Mouse (Mus musculus): ENCODE measurements at regions not wholly inside any gene's neighbourhood (a gene's known extent, or its start where the extent isn't known, plus 50 kb on each side); places are given as distances from the start of the nearest gene placed in this dataset.
"Not testable (repeated sequence)": the region's sequence is repeated elsewhere in the genome, so short reads cannot be mapped to it uniquely, and the experiment has no call there.

DNA sequence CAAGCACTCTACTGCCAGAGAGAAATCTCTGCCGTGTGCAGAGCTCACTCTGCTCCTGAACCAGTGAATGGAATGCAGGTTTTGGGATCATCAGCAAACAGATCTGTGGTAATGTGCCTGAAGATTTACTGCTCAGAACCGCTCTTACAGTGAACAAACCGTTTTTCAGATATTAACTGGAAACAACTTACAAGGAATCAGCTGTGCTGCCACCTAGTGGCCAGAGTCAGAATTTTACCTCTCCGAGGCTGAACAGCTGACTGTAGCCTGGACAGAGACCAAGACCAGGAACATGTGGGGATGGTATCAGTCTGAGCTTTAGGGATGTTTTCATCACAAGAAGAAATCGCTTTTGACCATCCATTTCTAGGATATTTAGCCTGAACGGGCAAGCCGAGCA lies 65.3 kb downstream of the Gm15023 start:
- not testable (repeated sequence) for DNase-seq (ENCODE audit: extremely low read depth, insufficient read length, low spot score)

DNA sequence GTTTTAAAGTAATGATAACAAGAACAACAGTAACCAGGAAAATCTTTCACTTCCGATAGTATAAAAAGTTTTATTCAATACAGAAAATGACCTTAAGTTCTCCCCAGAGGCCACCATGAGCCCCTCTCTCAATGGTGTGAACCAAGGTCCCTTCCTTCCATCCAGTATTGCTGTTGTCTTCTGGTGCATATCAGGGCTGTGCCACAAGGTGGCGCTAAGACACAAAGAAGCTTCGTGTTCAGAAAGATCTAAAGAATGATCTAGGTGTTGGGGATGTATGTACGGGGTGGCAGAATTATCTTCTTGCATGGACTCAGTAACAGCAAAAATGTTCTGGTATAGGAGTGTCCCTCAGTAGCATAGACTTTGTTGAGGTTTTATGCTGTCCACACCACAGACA lies 66.6 kb downstream of the Gm15023 start:
- DNase-seq (ENCODE audit: extremely low read depth, insufficient read length, low spot score) = not testable (repeated sequence)

DNA sequence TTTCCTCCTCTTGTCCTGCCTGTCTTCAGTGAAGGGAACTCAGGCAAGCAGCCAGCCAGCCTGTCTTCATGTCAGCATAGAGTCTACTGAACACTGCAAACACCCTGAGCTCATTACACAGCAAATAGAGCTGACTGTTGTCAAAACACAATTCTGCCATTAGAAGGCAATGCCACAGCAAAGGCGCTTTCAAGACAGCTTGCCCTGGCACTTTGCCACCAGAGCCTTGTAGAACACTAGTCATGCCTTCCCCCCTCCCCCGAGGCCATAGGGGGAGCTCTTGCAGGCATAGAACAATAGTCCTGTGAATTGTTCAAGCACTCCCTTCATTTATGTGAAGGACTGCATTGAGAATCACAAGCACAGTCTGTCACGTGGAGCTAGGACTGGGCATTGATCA lies 75.8 kb downstream of the Gm15023 start:
- DNase-seq (ENCODE audit: extremely low read depth, insufficient read length, low spot score) = no peak

DNA sequence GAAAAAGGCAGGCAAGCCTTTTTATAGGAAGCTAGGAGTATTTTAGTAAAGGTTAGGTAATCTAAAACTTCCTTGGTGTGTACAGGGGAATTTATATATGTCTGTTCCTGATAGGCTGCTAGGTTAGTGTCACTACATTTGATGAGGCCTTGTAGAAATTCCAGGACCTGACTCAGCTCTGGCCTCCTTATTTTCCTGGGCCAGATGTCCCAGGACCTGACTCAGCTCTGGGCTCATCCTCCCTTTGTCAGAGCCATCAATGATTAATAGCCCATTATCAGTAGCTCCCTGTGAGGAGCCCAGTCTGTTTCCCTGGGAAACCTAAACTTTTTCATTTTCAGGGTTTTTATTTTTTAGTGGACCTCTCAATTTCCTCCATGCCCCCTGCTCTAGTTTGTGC lies 79.3 kb downstream of the Gm15023 start:
- no peak for DNase-seq (ENCODE audit: extremely low read depth, insufficient read length, low spot score)

DNA sequence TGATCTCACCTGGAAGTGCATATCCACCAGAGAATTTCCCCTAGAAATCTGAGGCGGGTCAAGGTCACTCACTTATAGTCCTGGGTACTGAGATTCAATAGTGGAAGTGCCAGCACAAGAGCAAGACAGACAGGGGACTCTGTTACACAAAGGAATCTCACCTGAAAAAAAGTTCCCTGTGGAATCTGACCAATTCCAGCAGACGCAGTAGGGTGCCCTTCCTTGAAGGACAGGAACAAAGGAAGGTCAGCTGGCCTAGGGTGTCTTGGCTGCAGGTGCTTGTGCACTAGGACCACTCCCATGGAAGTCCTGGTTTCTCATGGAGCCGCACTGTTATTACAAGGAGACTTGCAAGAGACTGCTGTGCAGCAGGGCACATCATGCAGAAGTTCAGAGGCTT lies 81.2 kb downstream of the Gm15023 start:
- no peak for DNase-seq (ENCODE audit: extremely low read depth, insufficient read length, low spot score)

DNA sequence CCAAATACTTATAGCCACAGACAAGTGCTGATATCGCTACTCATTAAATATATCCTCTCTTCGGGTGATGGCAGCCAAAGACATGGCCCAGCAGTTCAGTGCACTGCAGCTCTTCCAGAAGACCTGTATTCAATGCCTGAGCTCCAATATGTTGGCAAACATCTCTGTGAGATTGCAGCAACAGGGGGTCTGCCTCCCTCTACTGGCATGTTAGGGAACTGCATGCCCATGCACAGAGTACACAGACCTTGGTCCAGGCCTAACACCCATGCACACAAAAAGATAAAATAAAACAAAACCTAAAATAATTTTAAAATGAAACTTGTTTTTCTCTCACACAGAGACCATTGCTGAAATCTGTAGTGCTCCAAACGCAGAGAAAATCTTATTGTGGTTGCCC lies 82.1 kb upstream of the Zmat1 start:
- DNase-seq (ENCODE audit: extremely low read depth, insufficient read length, low spot score) = not testable (repeated sequence)

DNA sequence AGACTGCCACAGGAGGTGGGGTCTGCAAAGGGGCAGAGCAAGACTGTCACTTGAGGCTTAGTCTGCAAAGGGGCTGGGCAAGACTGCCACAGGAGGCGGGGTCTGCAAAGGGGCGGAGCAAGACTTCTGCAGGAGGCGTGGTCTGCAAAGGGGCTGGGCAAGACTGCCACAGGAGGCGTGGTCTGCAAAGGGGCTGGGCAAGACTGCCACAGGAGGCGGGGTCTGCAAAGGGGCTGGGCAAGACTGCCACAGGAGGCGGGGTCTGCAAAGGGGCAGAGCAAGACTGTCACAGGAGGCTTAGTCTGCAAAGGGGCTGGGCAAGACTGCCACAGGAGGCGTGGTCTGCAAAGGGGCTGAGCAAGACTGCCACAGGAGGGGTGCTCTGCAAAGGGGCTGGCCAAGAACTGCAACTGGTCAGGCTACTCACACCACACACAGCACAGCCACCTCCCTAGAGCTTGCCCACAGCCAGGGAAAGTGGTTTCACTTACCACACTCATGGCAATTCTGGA lies 78.1 kb upstream of the Zmat1 start:
- peak; percentile 1 for DNase-seq (ENCODE audit: extremely low read depth, insufficient read length, low spot score)

DNA sequence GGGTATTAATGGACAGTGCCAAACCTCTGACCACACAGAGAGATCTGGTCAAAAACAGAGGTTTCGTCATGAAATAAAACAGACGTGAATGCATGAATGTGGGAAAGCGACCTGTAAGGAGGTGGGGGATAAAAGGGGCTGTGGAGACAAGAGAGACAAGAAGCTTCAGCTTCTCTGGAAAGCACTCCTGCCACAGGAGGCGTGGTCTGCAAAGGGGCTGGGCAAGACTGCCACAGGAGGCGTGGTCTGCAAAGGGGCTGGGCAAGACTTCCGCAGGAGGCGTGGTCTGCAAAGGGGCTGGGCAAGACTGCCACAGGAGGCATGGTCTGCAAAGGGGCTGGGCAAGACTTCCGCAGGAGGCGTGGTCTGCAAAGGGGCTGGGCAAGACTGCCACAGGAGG lies 77.6 kb upstream of the Zmat1 start:
- not testable (repeated sequence) for DNase-seq (ENCODE audit: extremely low read depth, insufficient read length, low spot score)

DNA sequence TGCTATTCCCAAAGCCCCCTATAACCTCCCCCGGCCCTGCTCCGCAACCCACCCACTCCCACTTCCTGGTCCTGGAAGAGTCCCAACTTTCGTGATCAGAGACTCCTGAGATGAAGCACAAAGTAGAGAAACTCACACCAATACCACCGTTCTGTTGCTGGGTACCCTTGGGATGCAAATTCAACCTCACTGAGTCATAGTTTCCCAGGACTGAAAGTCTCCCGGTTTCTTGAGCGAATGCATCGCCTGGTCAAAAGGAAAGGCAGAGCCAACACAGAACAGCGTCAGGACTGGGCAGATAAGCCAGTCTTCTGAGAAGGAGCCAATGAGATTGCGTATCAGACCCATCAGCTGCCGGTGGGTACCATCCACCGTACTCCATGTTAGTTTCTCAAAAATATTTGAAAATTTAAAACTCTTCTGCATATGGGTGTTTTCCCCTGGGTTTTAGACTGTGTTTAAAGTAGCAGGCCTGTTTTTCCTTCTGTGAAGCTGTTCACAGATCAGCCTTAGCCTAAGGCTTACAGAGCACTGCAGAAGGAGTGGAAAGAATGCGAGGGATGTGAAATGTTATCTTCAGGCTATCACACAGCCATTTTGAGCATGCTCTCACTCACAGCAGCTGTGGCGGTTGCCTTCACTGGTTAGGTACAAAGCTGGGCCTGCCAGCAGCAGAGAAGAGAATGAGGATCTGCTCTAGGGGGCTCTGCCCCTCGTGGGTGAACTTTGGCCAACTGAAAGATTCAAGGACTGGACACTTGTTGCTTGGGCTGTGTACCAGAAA lies 77.0 kb upstream of the Zmat1 start:
- DNase-seq (ENCODE audit: extremely low read depth, insufficient read length, low spot score) = not testable (repeated sequence)

DNA sequence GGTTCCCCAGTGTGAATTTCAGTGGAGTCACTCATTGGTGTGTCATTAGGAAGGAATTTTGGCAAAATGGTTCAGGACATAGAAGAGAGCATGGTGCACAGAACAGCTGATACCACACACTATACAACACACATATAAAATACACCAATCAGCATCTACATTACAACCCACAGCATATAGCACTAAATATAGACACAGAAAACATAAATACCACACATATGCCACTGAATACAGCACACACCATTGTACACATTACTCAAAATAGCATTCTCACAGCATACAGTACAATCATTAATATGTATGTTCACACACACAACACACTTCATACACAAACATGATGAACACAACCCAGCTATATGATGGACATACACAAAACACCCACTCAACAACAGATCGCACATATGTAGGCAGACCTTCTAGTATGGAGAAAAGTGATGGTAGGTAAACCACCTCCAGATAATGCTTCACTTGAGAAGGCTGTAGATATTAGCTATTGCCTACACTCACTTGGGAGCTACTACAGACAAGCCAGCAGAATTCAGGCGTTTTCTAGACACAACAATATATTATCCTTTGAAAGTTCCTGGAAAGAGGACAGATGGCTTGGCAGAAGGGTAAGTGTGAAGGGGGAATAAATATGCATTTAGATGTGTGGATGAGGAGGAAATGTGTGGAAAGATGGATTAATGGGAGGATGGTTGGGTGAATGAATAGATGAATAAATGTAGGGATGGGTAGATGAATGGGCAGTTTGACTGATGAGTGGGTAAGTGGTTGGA lies 71.6 kb upstream of the Zmat1 start:
- DNase-seq (ENCODE audit: extremely low read depth, insufficient read length, low spot score) = no peak

DNA sequence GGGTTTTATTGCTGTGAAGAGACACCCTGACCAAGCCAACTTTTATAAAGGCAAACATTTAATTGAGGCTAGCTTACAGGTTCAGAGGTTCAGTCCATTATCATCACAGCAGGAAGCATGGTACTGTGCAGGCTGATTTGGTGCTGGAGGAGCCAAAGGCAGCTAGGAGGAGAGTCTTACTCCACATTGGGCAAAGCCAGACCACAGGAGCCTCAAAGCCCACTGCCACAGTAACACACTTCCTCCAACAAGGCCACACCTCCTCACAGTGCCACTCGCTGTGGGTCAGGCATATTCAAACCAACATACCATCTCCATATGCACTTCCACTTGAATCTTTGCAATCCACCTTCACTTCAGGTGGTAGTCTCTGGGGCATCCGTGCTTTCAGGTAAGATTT lies 70.4 kb upstream of the Zmat1 start:
- DNase-seq (ENCODE audit: extremely low read depth, insufficient read length, low spot score) = no peak

DNA sequence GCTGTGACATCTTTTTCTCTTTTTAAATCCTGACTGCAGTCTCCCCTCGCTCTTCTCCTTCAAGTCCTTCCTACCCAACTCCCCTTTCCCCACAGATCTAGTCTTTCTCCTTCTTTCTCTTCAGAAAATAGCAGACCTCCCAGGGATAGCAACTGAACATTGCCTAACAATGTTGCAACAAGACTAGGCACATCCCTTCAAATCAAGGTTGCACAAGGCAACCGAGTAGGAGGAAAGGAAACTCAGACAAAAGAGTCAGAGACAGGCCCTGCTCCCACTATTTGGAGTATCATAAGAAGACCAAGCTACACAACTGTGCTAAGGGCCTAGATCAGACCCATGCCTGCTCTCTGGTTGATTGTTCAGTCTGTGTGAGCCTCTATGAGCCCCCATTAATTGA lies 66.9 kb upstream of the Zmat1 start:
- no peak for DNase-seq (ENCODE audit: extremely low read depth, insufficient read length, low spot score)

DNA sequence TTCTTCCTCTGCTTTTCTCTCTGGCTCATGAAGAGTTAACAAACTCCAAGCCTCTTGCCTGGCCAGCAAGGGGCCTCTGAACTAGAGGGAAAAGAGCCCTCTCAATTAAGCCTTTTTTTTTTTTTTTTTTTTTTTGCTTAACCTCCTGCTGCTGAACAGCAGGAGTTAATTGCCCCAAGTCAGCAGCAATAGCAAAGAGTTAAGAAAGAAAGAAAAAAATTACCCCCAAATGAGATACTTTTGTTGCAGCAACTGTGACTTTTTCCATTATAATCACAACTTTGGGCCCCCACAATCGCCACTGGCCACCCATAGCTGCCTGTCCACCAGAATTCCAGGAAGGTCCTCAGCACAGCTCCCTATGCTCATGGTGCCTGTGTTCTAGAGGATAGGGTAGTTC lies 60.4 kb upstream of the Zmat1 start:
- DNase-seq (ENCODE audit: extremely low read depth, insufficient read length, low spot score) = no peak

DNA sequence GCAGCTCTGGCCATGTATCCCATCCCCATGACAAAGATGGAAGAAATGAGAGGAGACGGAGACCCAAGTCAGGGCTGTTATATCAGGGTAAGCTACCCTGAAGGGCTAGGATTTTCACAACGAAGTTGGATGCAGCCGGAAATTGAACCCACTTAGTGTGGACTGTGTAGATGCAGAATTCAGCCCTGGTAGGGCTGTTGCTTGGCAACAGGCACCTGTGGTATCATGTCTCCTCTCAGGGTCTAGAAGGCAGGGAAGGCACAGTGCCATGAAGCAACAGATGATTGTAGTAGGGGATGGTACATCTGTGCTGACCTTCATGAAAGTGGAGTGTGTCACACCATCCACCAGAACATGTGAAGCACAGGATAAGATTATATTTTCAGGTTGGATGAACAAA lies 51.2 kb upstream of the Zmat1 start:
- no peak for DNase-seq (ENCODE audit: extremely low read depth, insufficient read length, low spot score)

DNA sequence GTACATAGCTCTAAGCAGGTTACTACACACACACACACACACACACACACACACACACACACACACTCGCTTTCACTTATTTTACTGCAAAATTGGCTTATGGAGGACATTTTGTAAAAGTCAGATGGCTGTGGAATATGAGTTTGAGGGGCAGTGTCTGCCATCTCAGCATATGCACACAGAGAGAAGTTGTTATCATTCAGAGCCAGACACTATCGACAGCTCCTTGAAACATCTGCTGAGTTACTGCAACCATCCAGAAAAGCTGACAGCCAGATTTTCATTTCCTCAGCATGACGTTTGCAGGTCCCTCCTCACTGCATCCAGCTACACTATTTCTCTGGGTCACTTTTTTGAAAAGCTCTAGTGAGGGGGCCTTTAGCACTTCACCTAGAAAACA lies 49.9 kb upstream of the Zmat1 start:
- no peak for DNase-seq (ENCODE audit: extremely low read depth, insufficient read length, low spot score)
